Mouse (Mus musculus) forebrain, embryonic 14.5 days (tissue): ENCODE measurements around the gene Tnfrsf23. TPM values are rescaled to one million over a fixed set of nuclear protein-coding genes. Genes with fewer than 3 reads are reported as not detected.

Experiments
- ATAC-seq: fragments of 200-750 bp; cut with Nextera tagmentation; 2 replicates; pipeline ENCODE4 v1.8.0; 2017; ENCODE audit warnings: mild to moderate bottlenecking, moderate library complexity
- DNase-seq: peaks from one replicate; pipeline ENCODE4 v3.0.0-alpha.2; 2015; ENCODE audit warnings: low spot score
- H3K27ac ChIP-seq: fragments of 300-500 bp; sonication (generic); 2 replicates; pipeline ENCODE4 v1.5.1; 2014; ENCODE audit warnings: low read depth, mild to moderate bottlenecking, control low read depth, low read length, moderate library complexity
- H3K27me3 ChIP-seq: fragments of 300-500 bp; sonication (generic); replicated peaks from 2 replicates; pipeline ENCODE4 v1.6.1; 2014; ENCODE audit warnings: low read length, control low read depth, mixed read lengths; ENCODE audit not compliant: control insufficient read depth, insufficient read depth
- H3K36me3 ChIP-seq: fragments of 300-500 bp; sonication (generic); 2 replicates; pipeline ENCODE4 v1.6.1; 2014; ENCODE audit warnings: low read length, control low read depth; ENCODE audit not compliant: control insufficient read depth, insufficient read depth
- H3K4me1 ChIP-seq: fragments of 300-500 bp; sonication (generic); 2 replicates; pipeline ENCODE4 v1.6.1; 2014; ENCODE audit warnings: antibody characterized with exemption, low read length, control low read depth; ENCODE audit not compliant: control insufficient read depth, insufficient read depth
- H3K4me2 ChIP-seq: fragments of 300-500 bp; sonication (generic); 2 replicates; pipeline ENCODE4 v1.6.1; 2014; ENCODE audit warnings: mild to moderate bottlenecking, control low read depth, low read length
- H3K4me3 ChIP-seq: fragments of 300-500 bp; sonication (generic); 2 replicates; pipeline ENCODE4 v1.5.1; 2014; ENCODE audit warnings: low read depth, low read length, control low read depth
- H3K9ac ChIP-seq: fragments of 300-500 bp; sonication (generic); 2 replicates; pipeline ENCODE4 v1.6.1; 2014; ENCODE audit warnings: mild to moderate bottlenecking, low read length, control low read depth, moderate library complexity
- H3K9me3 ChIP-seq: fragments of 300-500 bp; sonication (generic); replicated peaks from 2 replicates; pipeline ENCODE4 v1.6.1; 2016; ENCODE audit warnings: low read length, control low read depth, mixed read lengths; ENCODE audit not compliant: control insufficient read depth
- WGBS: fragments of 180-500 bp; shearing (Covaris S2); extraction: QIAGEN DNeasy Blood & Tissue Kit; methylation state at CpG from one replicate; pipeline ENCODE4 v1.1.7; 2014; 5-methylcytosine and 5-hydroxymethylcytosine counted together
- polyA plus RNA-seq: library from polyadenylated mRNA; unstranded; fragments of >200 nt; fragmentation: Nextera tagmentation; extraction: Ambion mirVana; gene quantifications from 2 replicates; pipeline ENCODE4 v1.2.1, GENCODE M21; 2014

Gene Tnfrsf23
- polyA plus RNA-seq, 1 experiment from 2014 or later: 0.24 TPM

DNA sequence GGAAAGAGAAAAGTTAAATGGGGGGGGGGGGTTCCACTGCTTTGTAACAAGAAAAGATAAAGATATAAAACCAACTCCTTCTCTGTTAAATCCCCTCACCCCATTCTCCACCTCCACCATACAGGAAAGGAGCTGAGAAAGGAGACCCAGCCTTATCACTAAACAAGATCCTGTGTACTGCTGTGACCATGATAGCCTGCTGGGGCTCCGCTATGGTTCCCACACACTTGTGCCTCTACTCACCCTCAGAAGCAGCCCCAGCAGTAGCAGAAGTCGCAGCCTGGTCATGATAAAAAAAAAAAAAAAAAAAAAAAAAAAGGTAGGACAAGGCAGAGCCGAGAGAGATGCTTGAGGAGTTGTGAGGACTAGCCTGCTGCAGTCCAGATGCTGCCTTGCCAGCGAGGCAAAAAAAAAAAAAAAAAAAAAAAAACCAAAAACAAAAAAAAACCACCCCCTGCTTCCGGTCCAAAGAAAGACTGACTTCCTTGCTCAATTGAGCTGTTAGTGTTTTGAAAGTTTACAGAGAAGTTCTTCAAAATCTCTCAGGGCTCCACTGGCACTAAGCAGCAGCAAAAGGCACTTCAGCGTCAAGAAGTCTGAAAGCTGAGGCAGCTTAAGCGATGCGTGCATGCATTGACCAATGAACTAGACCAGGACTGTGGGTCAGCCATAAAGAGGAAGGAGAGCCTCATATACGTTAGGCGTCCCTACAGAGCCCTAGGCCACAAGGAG lies 58.0 kb downstream of the Tnfrsf23 start:
- H3K36me3 ChIP-seq: no peaks in the 10 kb centered on the region
- ATAC-seq (no peak), DNase-seq (no peak)
- no peak overlapping the region for H3K27ac ChIP-seq
- WGBS: 63% methylated on average over 10 of the region's 10 CpGs
- H3K27me3 ChIP-seq: no peaks in the 10 kb centered on the region
- H3K9ac ChIP-seq: no peak overlapping the region
- H3K4me2 ChIP-seq: no peak overlapping the region
- H3K4me3 ChIP-seq: no peak overlapping the region
- no peaks in the 10 kb centered on the region for H3K4me1 ChIP-seq
- H3K9me3 ChIP-seq: no peaks in the 10 kb centered on the region

DNA sequence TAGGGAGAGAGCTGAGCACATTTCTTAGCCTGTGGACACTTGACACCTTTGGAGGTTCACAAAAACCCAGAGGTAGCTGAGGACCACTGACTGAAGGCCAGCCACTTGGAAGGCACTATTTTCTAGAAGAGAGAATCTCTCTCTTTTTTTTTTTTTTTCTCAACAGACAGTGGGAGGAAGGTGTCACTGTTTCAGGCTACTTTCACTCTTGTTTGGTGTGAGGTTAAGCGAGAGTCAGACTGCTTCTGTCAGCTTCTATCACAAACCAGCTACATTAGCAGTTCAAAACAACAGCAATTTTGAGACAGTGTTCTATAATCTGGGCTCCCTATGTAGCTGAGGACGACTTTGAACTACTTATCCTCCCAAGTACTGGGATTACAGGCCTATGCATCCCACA lies 59.5 kb downstream of the Tnfrsf23 start:
- Histone ChIP-seq H3K27ac (no peak overlapping the region), H3K9ac (no peak overlapping the region), H3K4me1 (no peaks in the 10 kb centered on the region), H3K27me3 (no peaks in the 10 kb centered on the region), H3K9me3 (no peaks in the 10 kb centered on the region), H3K4me3 (no peak overlapping the region), H3K36me3 (no peaks in the 10 kb centered on the region), H3K4me2 (no peak overlapping the region)
- WGBS: 74% methylated on average over 2 of the region's 2 CpGs
- ATAC-seq: no peak
- DNase-seq: no peak

GRCm38 (mm10) chr7:143625151-143625550 lies 60.5 kb downstream of the Tnfrsf23 start:
- Histone ChIP-seq H3K4me3 (no peak overlapping the region), H3K4me1 (no peaks in the 10 kb centered on the region), H3K4me2 (no peak overlapping the region), H3K27me3 (no peaks in the 10 kb centered on the region), H3K9me3 (no peaks in the 10 kb centered on the region), H3K9ac (no peak overlapping the region), H3K27ac (no peak overlapping the region), H3K36me3 (no peaks in the 10 kb centered on the region)
- WGBS: 76% methylated on average over 5 of the region's 5 CpGs
- DNase-seq: no peak
- no peak for ATAC-seq

DNA sequence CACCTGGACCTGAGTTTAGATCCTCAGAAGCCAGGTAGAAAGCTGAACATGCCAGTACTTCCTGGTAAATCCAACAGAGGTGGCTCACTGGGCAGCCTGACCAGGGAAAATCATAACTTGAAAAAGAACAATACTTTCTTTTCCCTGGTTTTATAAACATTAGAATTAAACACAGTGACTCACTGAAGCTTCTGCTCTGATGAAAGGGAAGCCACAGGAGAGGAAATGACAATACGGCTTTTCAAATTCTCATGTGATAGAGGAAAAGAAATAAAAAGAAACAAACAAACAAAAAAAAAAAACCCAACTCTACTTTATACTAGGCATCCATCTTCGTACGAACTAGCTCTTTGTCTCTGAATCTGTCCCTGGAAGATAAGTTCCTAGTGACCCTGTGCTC lies 61.1 kb downstream of the Tnfrsf23 start:
- Histone ChIP-seq H3K4me1 (no peaks in the 10 kb centered on the region), H3K9ac (no peak overlapping the region), H3K27me3 (no peaks in the 10 kb centered on the region), H3K4me3 (no peak overlapping the region), H3K4me2 (no peak overlapping the region), H3K36me3 (no peaks in the 10 kb centered on the region), H3K27ac (no peak overlapping the region), H3K9me3 (no peaks in the 10 kb centered on the region)
- ATAC-seq: no peak
- DNase-seq: no peak
- 91% methylated on average over 3 of the region's 3 CpGs for WGBS

GRCm38 (mm10) chr7:143620951-143621350 lies 64.7 kb downstream of the Tnfrsf23 start:
- Histone ChIP-seq H3K36me3 (no peaks in the 10 kb centered on the region), H3K27ac (no peak overlapping the region), H3K4me2 (no peak overlapping the region), H3K9me3 (no peaks in the 10 kb centered on the region), H3K27me3 (no peaks in the 10 kb centered on the region), H3K4me1 (no peaks in the 10 kb centered on the region), H3K4me3 (no peak overlapping the region), H3K9ac (no peak overlapping the region)
- 54% methylated on average over 1 of the region's 1 CpGs for WGBS
- no peak for ATAC-seq
- no peak for DNase-seq

Other genes starting within 250 kb of the Tnfrsf23 start
- gene Cdkn1c, start 224.8 kb downstream of the Tnfrsf23 start, polyA plus RNA-seq: 229 and 231 TPM in 2 replicates
- gene Slc22a18, start 212.1 kb downstream of the Tnfrsf23 start, polyA plus RNA-seq: 0.52 and 0.66 TPM in 2 replicates
- 0.32 TPM in 1 of 2 replicates, not detected in the other for gene Phlda2, start 182.7 kb downstream of the Tnfrsf23 start, polyA plus RNA-seq
- gene Nap1l4, start 136.8 kb downstream of the Tnfrsf23 start, polyA plus RNA-seq: 179 and 180 TPM in 2 replicates
- gene Cars, start 85.8 kb downstream of the Tnfrsf23 start, polyA plus RNA-seq: 51.5 and 59.2 TPM in 2 replicates
- gene Tnfrsf26, start 57.1 kb downstream of the Tnfrsf23 start, polyA plus RNA-seq: 0.10 TPM in 1 of 2 replicates, not detected in the other
- 2.5 and 3.2 TPM in 2 replicates for gene Tnfrsf22, start 36.2 kb downstream of the Tnfrsf23 start, polyA plus RNA-seq
- gene Osbpl5, start 71.1 kb upstream of the Tnfrsf23 start, polyA plus RNA-seq: 25.8 and 29.4 TPM in 2 replicates
- gene Mrgprg, start 81.1 kb upstream of the Tnfrsf23 start, polyA plus RNA-seq: not detected in 2 replicates
- 2.6 and 3.6 TPM in 2 replicates for gene Mrgpre, start 98.6 kb upstream of the Tnfrsf23 start, polyA plus RNA-seq
- gene Nadsyn1, start 137.0 kb upstream of the Tnfrsf23 start, polyA plus RNA-seq: 5.2 TPM in 2 replicates
- gene Dhcr7, start 137.3 kb upstream of the Tnfrsf23 start, polyA plus RNA-seq: 59.2 and 64.8 TPM in 2 replicates
- gene Gm498, start 181.0 kb upstream of the Tnfrsf23 start, polyA plus RNA-seq: not detected in 2 replicates